Mouse (Mus musculus): ENCODE results near the gene Bend3.

Bend3 gene

GRCm38 (mm10) chr10:43527283-43528269 is 48.9 kb downstream of the Bend3 start:
- peak; percentile 22 for DNase-seq (ENCODE audit: inconsistent ontology term)

DNA sequence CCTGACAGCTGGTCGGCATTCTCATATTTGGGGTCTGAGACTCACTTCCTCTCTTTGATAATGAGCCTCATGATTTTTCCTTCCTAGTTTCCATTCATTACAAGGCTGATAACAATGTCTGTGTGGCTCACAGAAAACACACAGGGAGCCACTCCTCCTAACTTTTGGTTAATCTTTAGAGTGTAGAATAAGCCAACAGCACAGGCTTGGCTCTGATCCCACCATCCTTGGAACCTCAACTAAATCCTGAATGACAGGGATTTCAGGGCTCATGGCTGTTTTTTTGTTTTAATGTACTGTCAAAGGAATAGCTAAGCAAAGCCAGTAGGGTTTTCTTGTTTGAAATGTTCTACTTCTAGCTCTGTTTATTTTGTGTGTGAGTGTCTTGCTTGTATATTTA is 55.8 kb downstream of the Bend3 start:
- no peak for DNase-seq (ENCODE audit: inconsistent ontology term)

GRCm38 (mm10) chr10:43537652-43538051 is 59.0 kb downstream of the Bend3 start:
- peak; percentile 17 for DNase-seq (ENCODE audit: inconsistent ontology term)

DNA sequence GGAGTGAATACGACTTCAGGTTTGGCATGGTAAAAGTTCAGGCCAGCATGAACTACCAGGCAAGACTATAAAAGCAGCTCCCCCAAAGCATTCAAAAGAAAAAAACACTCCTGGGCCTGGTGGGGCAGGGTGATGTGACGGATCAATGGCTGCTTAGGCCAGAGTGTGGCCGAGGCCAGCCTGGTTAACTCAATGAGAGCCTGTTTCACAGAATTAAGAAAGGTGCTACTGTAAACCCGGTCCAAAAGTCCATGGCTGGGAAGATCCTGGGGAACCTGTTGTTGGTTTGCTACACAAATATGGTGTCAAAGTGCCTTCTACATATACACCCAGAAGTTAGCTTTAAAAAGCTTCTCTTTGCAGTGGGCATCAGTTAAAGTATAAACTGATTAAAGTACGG is 60.2 kb downstream of the Bend3 start:
- DNase-seq (ENCODE audit: inconsistent ontology term): no peak

DNA sequence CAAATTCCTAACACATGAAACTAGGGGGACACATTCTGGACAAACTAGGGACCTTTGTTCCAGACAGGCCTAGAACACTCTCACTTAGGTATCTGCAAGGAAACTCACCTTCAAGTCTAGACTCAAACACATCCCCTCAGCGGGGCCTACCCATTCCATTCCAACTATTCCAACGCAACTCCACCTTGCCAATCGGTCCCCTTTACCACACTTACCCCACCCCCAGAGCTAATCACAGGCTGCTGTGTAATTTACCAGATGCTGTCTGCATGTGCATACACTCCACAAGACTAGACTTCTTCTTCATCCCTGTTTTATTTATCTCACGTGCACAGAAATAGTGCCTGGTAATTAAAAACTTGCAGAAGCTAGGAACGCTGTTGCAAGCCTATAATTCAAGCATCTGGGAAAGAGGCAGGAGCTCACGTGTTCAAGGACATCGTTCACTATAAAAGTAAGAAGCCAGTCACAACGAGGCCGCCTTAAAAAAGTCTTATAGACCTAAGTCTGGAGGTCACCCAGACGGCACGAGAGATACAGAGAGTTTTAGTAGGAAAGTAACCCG is 61.2 kb downstream of the Bend3 start:
- DNase-seq (ENCODE audit: inconsistent ontology term): peak; percentile 12

GRCm38 (mm10) chr10:43540442-43541152 is 62.0 kb downstream of the Bend3 start, which contains the start of gene 1700021F05Rik:
Gene 1700021F05Rik (minus strand): TSS chr10:43540994.
- DNase-seq (ENCODE audit: inconsistent ontology term): peak; percentile 97

GRCm38 (mm10) chr10:43541153-43541544 is 62.5 kb downstream of the Bend3 start:
- no peak for DNase-seq (ENCODE audit: inconsistent ontology term)

DNA sequence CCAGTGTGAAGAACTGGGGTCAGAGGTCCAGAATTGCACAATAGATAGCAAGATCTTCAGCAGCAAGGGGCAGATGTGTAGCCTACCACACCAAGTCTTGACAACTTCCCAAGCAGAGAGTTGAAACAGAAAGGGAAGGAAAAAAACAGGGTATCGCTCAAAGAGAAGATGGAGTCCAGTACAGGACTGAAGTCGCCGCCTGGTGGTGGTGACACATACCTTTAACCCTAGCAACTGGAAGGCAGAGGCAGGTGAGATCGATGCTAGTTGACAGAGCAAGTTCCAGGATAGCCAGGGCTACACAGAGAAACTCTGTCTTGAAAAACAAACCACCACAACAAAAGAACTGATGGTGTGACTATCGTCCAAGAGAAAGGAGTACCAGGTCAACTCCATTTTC is 70.8 kb downstream of the Bend3 start:
- no peak for DNase-seq (ENCODE audit: inconsistent ontology term)

GRCm38 (mm10) chr10:43550923-43551322 is 72.3 kb downstream of the Bend3 start:
- DNase-seq (ENCODE audit: inconsistent ontology term): no peak

DNA sequence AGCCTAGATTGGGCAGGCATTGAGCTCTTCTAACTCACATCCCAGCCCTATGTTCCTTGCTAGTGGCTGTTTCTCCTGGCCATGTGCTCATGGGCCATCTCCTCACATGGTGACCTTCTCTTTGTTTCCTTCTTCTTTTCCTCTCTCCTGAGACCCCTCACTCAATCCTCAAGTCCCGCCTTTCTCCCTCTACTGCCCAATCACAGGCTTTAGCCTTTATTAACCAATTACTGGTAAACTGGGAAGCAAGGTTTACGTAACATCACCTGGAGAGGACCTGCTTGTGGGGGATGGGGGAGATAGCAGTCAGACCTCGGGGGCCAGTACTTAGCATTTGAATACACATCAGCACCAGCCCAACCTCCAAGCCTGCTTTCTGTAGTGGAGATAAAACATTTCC is 72.8 kb downstream of the Bend3 start:
- DNase-seq (ENCODE audit: inconsistent ontology term): no peak

- no peak for DNase-seq (ENCODE audit: inconsistent ontology term)
Observed at GRCm38 (mm10) chr10:43557630-43558165, 79.1 kb downstream of the Bend3 start.

DNA sequence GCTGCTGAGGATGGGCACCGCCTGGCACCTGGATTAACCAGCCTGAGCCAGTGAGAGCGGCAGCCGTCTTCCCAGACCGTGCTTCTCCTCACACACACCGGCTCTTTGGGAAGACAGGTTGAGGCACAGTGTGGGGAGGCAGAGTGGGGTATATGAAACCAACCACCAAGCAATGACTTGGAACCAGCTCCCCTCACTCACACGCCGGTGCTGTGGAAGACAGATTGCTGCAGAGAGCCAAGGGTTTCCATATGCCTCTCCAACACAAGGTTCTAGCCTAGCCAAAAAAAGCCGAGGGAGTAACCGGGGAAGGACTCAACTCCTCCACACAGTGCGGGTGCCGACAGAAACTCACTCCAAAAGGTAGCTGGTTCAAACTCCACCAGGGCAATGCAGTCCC is 80.7 kb downstream of the Bend3 start:
- DNase-seq (ENCODE audit: inconsistent ontology term): no peak

- no peak for DNase-seq (ENCODE audit: inconsistent ontology term)
Observed at GRCm38 (mm10) chr10:43560765-43561164, 82.1 kb downstream of the Bend3 start.

DNA sequence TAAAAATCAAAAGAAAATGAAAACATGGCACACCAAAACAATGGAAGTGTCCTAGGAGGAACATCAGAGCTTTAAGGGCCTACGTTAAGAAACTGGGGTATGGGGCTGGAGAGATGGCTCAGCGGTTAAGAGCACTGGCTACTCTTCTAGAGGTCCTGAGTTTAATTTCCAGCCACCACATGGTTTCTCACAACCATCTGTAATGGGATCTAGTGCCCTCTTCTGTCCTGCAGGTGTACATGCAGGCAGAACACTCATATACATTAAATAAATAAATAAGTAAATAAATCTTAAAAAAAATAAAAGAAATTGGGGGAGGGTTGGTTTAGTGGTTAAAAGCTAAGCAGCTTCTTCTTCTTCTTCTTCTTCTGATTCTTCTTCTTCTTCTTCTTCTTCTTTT is 82.7 kb downstream of the Bend3 start:
- no peak for DNase-seq (ENCODE audit: inconsistent ontology term)
